11 mouse cellular contexts compared by ENCODE assay signal in the genomic region with DNA sequence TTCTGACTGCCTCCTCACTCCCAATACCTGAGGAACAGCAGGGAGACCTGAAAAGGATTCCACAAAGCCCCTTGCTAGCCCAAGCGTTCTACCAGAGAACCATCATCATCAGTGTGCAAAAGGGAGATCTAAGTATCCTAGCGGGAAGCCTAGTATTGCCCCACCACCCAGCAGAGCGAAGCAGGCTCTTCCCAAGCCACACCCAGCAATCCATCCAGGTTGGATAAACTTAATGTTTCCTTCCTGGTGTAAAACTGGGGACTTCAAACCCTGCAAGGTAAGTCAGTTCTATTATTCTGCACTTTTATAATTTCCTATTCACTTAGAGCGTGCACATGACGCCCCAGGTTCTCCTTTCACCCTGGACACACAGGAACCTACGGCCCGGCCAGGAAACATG.
"Had no signal": no experiment of that assay in that cellular context is flagged by ENCODE, and none has a peak within 500 bp of the region (broad histone marks: within the 10 kb centered on the region; RNA-seq: fewer than 3 reads in every experiment).

No protein-coding gene starts in this region.

- H3K9ac ChIP-seq: limb, embryonic 15.5 days; liver, embryonic 12.5 days; neural tube, embryonic 12.5 days had no signal

- H3K4me2 ChIP-seq: limb, embryonic 15.5 days; liver, embryonic 12.5 days; neural tube, embryonic 12.5 days had no signal

- H3K27me3 ChIP-seq: neural tube, embryonic 12.5 days had no signal

- H3K27ac ChIP-seq: kidney, postnatal 0 days; limb, embryonic 15.5 days; liver, embryonic 12.5 days; neural tube, embryonic 12.5 days had no signal

- DNase-seq: lung, postnatal 36 days; midbrain, embryonic 14.5 days; right cerebral cortex, adult 18-20 months; right cerebral cortex, postnatal 25 days; spleen, adult 18-20 months; thymus, adult 18-20 months; thymus, postnatal 14 days had no signal

- H3K9me3 ChIP-seq: limb, embryonic 15.5 days; liver, embryonic 12.5 days; neural tube, embryonic 12.5 days had no signal

- H3K36me3 ChIP-seq: liver, embryonic 12.5 days had no signal

- ATAC-seq: liver, embryonic 12.5 days had no signal

- H3K4me3 ChIP-seq: limb, embryonic 15.5 days; liver, embryonic 12.5 days; neural tube, embryonic 12.5 days had no signal
